Mouse (Mus musculus) heart, embryonic 16.5 days (tissue): ENCODE results near the gene Polr3b. TPM values are rescaled to one million over a fixed set of nuclear protein-coding genes. Genes with fewer than 3 reads are reported as not detected.
A peak's percentile ranks its signal among the peaks of the same experiment; 100 is the strongest.

Experiments used
- ATAC-seq: fragments of 200-750 bp; cut with Nextera tagmentation; replicated peaks from 2 replicates; pipeline ENCODE4 v1.8.0; 2017; ENCODE audit warnings: moderate number of reproducible peaks; ENCODE audit not compliant: insufficient read depth, low FRiP score; ENCODE audit errors: extremely low read depth
- H3K27ac ChIP-seq: fragments of 300-500 bp; sonication (generic); 2 replicates; pipeline ENCODE4 v1.5.1; 2014; ENCODE audit warnings: mild to moderate bottlenecking, low read length, control low read depth, moderate library complexity
- H3K27me3 ChIP-seq: fragments of 300-500 bp; sonication (generic); 2 replicates; pipeline ENCODE4 v1.6.1; 2014; ENCODE audit warnings: low read length, mixed read lengths; ENCODE audit not compliant: control insufficient read depth, insufficient read depth
- H3K36me3 ChIP-seq: fragments of 300-500 bp; sonication (generic); 2 replicates; pipeline ENCODE4 v1.6.1; 2014; ENCODE audit not compliant: control insufficient read depth, insufficient read depth
- H3K4me1 ChIP-seq: fragments of 300-500 bp; sonication (generic); 2 replicates; pipeline ENCODE4 v1.6.1; 2014; ENCODE audit warnings: low read length, mixed read lengths; ENCODE audit not compliant: control insufficient read depth, insufficient read depth
- H3K4me2 ChIP-seq: fragments of 300-500 bp; sonication (generic); 2 replicates; pipeline ENCODE4 v1.6.1; 2014; ENCODE audit warnings: low read depth, mild to moderate bottlenecking, control low read depth, low read length
- H3K4me3 ChIP-seq: fragments of 300-500 bp; sonication (generic); 2 replicates; pipeline ENCODE4 v1.5.1; 2014; ENCODE audit warnings: mild to moderate bottlenecking, control low read depth, low read length
- H3K9ac ChIP-seq: fragments of 300-500 bp; sonication (generic); 2 replicates; pipeline ENCODE4 v1.6.1; 2014; ENCODE audit warnings: low read length, control low read depth
- H3K9me3 ChIP-seq: fragments of 300-500 bp; sonication (generic); replicated peaks from 2 replicates; pipeline ENCODE4 v1.6.1; 2016; ENCODE audit warnings: low read length; ENCODE audit not compliant: control insufficient read depth
- WGBS: fragments of 180-500 bp; shearing (Covaris S2); extraction: QIAGEN DNeasy Blood & Tissue Kit; methylation state at CpG from one replicate; pipeline ENCODE4 v1.1.7; 2014; 5-methylcytosine and 5-hydroxymethylcytosine counted together
- polyA plus RNA-seq: library from polyadenylated mRNA; unstranded; fragments of >200 nt; fragmentation: Nextera tagmentation; extraction: Ambion mirVana; gene quantifications from 2 replicates; pipeline ENCODE4 v1.2.1, GENCODE M21; 2015

The Polr3b gene
- polyA plus RNA-seq, 1 experiment from 2014 or later, result 10.0 TPM

DNA sequence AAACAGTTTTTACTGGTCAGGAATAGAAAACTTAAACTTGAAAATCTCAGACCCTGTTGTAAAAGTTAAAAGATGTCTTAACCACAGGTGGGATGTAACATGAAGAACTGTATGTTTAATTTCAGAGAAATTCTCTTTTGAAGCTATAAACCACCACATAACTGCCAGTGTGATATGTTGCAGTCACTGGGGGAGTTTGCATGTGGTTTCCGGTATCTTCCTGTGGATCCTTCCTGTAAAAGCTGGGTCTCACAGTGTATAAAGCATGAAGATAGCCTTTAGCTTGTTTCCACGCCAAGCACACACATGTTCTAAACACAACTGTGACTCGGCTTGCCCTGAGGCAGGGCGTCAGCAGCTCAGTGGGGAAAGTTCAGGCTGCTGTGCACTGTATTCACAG is 9.9 kb downstream of the Polr3b start:
- no peaks in the 10 kb centered on the region for H3K4me1 ChIP-seq
- no peak overlapping the region for H3K4me3 ChIP-seq
- WGBS, result 88% methylated on average over 4 of the region's 4 CpGs
- H3K36me3 ChIP-seq, result peaks cover 31% of the 10 kb centered on the region
- no peak overlapping the region for H3K9ac ChIP-seq
- H3K27me3 ChIP-seq, result no peaks in the 10 kb centered on the region
- no peak for ATAC-seq
- no peak overlapping the region for H3K4me2 ChIP-seq
- H3K27ac ChIP-seq, result no peak overlapping the region
- H3K9me3 ChIP-seq, result no peaks in the 10 kb centered on the region; the same call in 1 of the 2 replicates

DNA sequence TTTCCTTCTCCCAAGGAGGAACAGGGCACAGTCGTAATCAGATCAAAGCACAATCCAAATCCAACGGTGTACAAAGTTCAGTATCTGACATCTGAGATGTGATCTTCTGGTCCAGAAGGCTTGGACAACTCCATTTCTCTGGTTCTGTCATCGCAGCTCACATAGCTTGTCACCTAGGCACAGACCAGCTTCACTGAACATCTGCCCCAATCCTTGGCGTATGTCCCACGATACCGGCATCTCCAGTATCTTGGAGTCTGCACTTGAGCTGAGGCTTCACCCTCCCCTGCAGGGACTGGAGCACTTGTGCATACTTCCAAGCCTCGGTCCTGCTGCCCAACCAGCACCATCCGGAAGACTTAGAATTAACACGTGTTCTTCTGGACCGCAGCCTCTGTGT is 14.6 kb downstream of the Polr3b start:
- no peaks in the 10 kb centered on the region for H3K27me3 ChIP-seq
- no peaks in the 10 kb centered on the region for H3K4me1 ChIP-seq
- H3K9me3 ChIP-seq, result no peaks in the 10 kb centered on the region
- no peak overlapping the region for H3K4me2 ChIP-seq
- H3K9ac ChIP-seq, result no peak overlapping the region
- WGBS, result 87% methylated on average over 10 of the region's 10 CpGs
- H3K4me3 ChIP-seq, result no peak overlapping the region
- peaks cover 22% of the 10 kb centered on the region for H3K36me3 ChIP-seq
- no peak overlapping the region for H3K27ac ChIP-seq
- ATAC-seq, result no peak

DNA sequence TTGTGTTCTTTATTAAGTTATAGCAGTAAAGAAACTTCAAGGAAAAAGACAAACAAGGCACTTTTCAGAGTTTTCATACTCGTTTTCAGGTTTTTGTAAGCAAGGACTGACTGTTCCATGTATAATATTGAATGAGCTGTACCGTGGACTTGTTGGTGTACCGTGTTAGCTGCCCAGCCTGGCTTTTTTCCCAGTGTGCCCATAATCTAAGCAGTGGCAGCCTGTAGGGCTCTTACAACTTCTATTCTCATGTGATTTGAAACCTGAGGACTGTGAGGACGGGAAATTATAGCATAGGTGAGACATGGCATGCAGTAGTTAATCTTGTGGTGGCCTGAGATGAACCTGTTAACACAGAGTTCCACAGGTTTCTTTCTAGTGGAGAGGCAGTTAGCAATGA is 16.3 kb downstream of the Polr3b start:
- Histone ChIP-seq H3K9me3 (no peaks in the 10 kb centered on the region), H3K4me2 (no peak overlapping the region), H3K27me3 (no peaks in the 10 kb centered on the region), H3K36me3 (peaks cover 18% of the 10 kb centered on the region), H3K4me3 (no peak overlapping the region), H3K9ac (no peak overlapping the region), H3K27ac (no peak overlapping the region), H3K4me1 (no peaks in the 10 kb centered on the region)
- WGBS, result 75% methylated on average over 4 of the region's 4 CpGs
- ATAC-seq, result no peak

DNA sequence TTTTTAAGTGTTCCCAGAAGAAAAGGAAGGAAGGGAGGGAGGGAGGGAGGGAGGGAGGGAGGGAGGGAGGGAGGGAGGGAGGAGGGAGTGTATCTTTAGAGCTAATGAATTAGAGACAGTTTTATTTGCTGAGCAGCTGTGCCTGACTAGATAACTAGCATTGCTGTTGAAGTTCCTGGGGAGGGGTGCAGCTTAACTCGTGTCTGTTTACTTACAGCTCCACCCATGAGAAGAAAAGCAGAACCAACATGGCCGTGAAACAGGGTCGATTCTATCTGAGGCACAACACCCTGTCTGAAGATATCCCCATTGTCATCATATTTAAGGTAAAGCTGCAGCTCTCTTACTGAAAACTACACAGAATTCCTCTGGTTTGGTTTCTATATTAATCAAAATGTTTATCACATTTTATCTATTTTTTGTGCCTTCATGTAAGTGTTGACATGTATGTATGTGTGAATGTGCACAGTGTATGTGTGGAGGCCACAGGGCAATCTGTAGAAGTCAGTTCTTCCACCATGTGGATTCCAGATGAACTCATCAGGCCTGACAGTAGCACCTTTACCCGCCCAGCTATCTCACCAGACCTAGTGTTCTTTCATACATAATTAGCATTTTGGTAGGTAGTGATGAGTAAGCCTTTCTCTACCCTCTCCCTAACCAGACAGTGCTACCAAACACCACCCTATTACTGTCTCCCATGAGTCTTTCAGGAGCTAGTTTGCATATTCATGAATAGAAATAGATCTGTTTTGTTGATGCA is 17.6 kb downstream of the Polr3b start:
- Histone ChIP-seq H3K9ac (no peak overlapping the region), H3K36me3 (peaks cover 16% of the 10 kb centered on the region), H3K4me1 (no peaks in the 10 kb centered on the region), H3K4me2 (no peak overlapping the region), H3K4me3 (no peak overlapping the region), H3K9me3 (no peaks in the 10 kb centered on the region), H3K27me3 (no peaks in the 10 kb centered on the region), H3K27ac (no peak overlapping the region)
- WGBS, result 60% methylated on average over 4 of the region's 4 CpGs
- ATAC-seq, result no peak

DNA sequence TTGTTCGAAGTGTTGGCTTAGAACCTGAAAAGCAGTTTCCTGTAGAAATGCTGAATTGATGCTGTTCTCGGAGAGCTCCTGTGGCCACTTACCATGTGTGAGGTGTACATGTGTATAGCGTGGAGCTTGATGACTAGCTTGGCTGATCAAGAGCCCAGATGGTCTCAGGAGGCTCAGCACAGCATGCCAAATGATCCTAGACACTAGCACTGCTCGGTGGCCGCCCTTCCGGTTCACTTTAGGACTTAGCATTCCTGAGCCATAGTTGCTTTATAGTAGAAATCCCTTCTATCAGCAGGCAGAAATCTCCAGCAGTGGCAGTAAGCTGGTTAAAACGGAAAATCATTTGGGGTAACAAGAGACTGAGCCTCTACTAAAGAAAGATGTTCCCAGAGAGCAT is 18.8 kb downstream of the Polr3b start:
- Histone ChIP-seq H3K27me3 (no peaks in the 10 kb centered on the region), H3K9me3 (no peaks in the 10 kb centered on the region), H3K27ac (no peak overlapping the region), H3K9ac (no peak overlapping the region), H3K4me3 (no peak overlapping the region), H3K4me2 (no peak overlapping the region), H3K36me3 (peaks cover 12% of the 10 kb centered on the region), H3K4me1 (no peaks in the 10 kb centered on the region)
- ATAC-seq, result no peak
- WGBS, result 85% methylated on average over 7 of the region's 7 CpGs

DNA sequence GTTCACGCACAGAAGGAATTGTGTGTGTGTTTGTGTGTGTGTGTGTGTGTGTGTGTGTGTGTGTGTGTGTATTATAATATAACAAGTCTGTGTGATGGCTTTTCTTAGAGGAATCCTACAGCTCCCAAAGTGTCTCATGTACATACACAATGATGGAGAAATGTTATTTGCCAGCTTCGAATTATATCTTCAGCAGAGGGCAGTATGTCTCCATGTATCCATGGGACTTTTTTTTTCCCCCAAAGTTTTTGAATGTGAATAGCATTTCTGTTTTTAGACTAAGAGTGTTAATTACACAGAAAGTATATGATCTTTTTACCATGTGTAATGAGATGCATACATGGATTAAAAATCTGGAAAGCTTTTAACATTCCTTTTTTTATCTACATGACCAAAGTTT is 19.5 kb downstream of the Polr3b start:
- no peak overlapping the region for H3K4me2 ChIP-seq
- H3K9me3 ChIP-seq, result no peaks in the 10 kb centered on the region
- no peaks in the 10 kb centered on the region for H3K27me3 ChIP-seq
- H3K9ac ChIP-seq, result no peak overlapping the region
- no peak overlapping the region for H3K27ac ChIP-seq
- peaks cover 7% of the 10 kb centered on the region for H3K36me3 ChIP-seq
- H3K4me1 ChIP-seq, result no peaks in the 10 kb centered on the region
- H3K4me3 ChIP-seq, result no peak overlapping the region
- no peak for ATAC-seq
- WGBS, result 65% methylated on average over 2 of the region's 2 CpGs

DNA sequence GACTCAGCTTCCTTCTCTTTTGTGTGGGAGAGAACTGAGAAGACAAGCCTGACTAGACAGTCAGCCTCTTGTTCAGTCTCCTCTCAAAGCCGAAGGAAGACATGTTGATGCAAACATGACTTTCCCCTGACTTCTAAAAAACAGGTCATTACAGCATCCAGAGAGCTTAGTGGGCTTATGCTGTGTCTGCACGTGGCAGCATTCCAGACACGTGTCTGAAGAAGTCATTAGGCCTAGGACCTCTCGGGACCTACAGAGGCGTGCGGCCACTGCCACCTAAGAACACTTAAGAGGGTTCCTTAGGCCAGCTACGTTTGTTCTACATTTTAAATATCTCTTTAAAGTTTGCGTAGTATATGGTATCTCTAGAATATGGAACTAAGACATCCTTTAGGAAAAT is 23.8 kb downstream of the Polr3b start:
- peaks cover 7% of the 10 kb centered on the region for H3K36me3 ChIP-seq
- 77% methylated on average over 8 of the region's 8 CpGs for WGBS

DNA sequence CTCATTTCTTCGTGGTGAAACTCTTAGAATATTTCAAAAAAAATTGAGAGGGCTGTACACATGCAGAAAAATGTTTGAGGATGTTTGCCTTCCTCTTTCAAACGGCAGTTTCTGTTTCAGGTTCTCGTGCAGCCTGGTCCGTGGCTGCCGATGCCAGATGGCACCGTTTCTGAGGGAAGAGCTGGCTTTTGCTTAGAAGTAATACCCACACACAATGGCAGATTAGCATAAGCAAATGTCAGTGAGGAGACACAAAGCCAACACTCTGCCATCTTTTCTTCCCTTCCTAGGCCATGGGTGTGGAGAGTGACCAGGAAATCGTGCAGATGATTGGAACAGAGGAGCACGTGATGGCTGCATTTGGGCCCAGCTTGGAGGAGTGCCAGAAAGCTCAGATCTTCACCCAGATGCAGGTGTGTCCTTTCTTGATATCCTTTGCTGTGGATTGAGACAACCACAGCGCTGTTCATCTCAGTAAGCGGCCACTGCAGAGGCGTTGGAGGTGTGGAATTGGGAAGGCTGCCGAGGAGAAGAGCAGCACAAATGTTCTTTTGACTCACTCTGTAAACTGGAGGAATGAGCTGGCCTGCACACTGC is 24.5 kb downstream of the Polr3b start:
- Histone ChIP-seq H3K9me3 (no peaks in the 10 kb centered on the region), H3K27me3 (no peaks in the 10 kb centered on the region), H3K4me1 (no peaks in the 10 kb centered on the region), H3K36me3 (peaks cover 9% of the 10 kb centered on the region), H3K27ac (peak overlapping the region; percentile 38), H3K4me3 (no peak overlapping the region), H3K4me2 (no peak overlapping the region), H3K9ac (no peak overlapping the region)
- ATAC-seq, result no peak
- 73% methylated on average over 12 of the region's 12 CpGs for WGBS

More for the DNA sequence above, 23.8 kb downstream of the Polr3b start:
- H3K9me3 ChIP-seq, result no peaks in the 10 kb centered on the region
- no peaks in the 10 kb centered on the region for H3K4me1 ChIP-seq
- no peak overlapping the region for H3K9ac ChIP-seq
- no peak overlapping the region for H3K4me2 ChIP-seq
- ATAC-seq, result no peak
- H3K27me3 ChIP-seq, result no peaks in the 10 kb centered on the region
- no peak overlapping the region for H3K4me3 ChIP-seq
- no peak overlapping the region for H3K27ac ChIP-seq

DNA sequence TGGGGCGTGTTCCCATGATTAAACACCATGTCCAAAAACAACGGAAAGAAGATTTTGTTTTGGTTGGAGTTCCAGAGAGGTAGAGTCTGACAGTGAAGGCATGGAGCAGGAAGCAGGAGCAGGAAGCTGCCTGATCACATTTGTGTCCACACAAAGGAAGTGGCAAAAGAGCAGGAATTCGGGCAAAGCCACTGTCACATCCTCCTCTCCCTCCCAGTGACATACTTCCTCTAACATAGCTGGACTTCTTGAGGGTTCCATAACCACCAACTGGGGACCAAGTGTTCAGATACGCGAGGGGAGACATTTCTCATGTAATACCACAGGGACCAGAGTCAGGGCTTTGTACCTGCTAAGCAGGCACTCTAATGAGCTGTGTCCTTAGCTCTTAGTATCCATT is 25.2 kb downstream of the Polr3b start:
- no peaks in the 10 kb centered on the region for H3K27me3 ChIP-seq
- no peaks in the 10 kb centered on the region for H3K9me3 ChIP-seq
- no peak for ATAC-seq
- no peak overlapping the region for H3K4me2 ChIP-seq
- H3K9ac ChIP-seq, result no peak overlapping the region
- peaks cover 11% of the 10 kb centered on the region for H3K36me3 ChIP-seq
- WGBS, result 78% methylated on average over 5 of the region's 5 CpGs
- no peaks in the 10 kb centered on the region for H3K4me1 ChIP-seq
- H3K27ac ChIP-seq, result peak overlapping the region; percentile 38; the same call in 1 of the 2 replicates
- H3K4me3 ChIP-seq, result no peak overlapping the region
